Mouse (Mus musculus): Measurements from ENCODE around the gene Lsm2. TPM values are rescaled to one million over a fixed set of nuclear protein-coding genes. Genes with fewer than 3 reads are reported as not detected.
"Not testable (repeated sequence)": the region's sequence is repeated elsewhere in the genome, so short reads cannot be mapped to it uniquely, and the experiment has no call there.

Lsm2 gene
- polyA plus RNA-seq, 1 experiment from 2014 or later = 178 TPM

DNA sequence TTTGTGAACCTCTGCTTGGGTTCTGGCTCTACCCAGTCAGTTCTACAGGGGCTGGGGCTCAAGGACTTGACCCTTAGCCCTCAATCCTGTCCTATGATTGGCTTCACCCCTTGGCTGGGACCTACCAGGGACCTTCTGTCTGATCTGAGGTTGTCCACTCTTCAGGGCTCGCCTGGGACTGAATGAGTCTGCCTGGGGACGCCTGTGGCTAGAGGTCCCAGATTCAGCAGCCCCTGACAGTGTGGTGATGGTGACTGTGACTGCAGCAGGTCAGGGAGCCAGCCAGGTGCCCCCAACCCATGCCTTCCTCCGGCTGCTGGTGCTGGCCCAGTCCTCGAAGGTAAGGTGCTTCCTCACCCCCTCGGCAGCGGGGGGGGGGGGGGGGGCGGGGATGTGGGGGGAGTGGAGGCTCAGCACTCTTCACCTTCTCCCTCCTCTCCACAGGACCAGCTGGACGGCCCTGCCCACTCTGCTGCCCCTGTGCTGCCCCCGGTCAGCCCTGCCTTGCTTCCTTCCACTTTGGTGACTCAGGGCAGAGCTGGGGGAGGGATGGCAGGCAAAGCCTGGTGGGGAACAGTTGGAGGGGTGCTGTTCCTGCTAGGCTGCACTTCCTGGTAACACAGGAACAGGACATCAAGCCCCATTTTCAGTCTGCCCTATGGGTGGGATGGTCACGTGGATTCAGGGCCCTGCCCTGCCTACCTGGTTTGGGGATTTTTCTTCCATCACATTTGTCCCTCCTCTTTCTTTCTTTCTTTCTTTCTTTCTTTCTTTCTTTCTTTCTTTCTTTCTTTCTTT lies 43.2 kb downstream of the Lsm2 start:
- peak overlapping the region; percentile 45; the same call in 1 of the 2 replicates for H3K9ac ChIP-seq
- no peak overlapping the region for H3K4me2 ChIP-seq
- DNase-seq (no peak), ATAC-seq (ENCODE audit: low read depth) (no peak)
- 47% methylated on average over 7 of the region's 10 CpGs for WGBS (ENCODE audit: insufficient replicate concordance)
- H3K4me1 ChIP-seq (replicated peaks) = peaks cover 87% of the 10 kb centered on the region
- H3K27me3 ChIP-seq = no peaks in the 10 kb centered on the region
- H3K4me3 ChIP-seq (replicated peaks) = no peak overlapping the region
- H3K36me3 ChIP-seq = no peaks in the 10 kb centered on the region
- H3K9me3 ChIP-seq (replicated peaks) = no peaks in the 10 kb centered on the region
- H3K27ac ChIP-seq = no peak overlapping the region

DNA sequence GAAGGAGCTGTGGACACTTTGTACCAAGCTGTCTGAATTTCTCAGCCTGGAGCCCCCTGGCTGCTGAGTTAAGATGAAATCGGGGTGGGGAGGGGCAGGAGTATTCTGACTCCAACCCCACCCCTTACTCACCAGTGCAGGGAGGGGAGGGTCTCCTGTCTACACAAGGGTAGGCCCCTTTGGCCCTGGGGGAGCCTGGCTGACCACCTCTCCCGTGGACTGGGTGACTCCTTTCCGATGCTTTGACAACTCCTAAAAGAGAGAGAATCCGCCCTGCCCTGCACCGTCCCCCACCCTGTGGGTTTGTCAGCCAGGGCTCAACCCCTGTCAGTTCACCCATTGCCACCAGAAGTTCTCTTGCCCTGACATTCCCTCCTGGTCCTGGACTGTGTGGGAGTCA lies 44.5 kb downstream of the Lsm2 start:
- no peak overlapping the region for H3K4me3 ChIP-seq (replicated peaks)
- H3K4me2 ChIP-seq = no peak overlapping the region
- 80% methylated on average over 5 of the region's 5 CpGs for WGBS (ENCODE audit: insufficient replicate concordance)
- H3K36me3 ChIP-seq = no peaks in the 10 kb centered on the region
- H3K4me1 ChIP-seq (replicated peaks) = peaks cover 91% of the 10 kb centered on the region
- ATAC-seq (ENCODE audit: low read depth) (no peak), DNase-seq (no peak)
- no peaks in the 10 kb centered on the region for H3K27me3 ChIP-seq
- no peak overlapping the region for H3K27ac ChIP-seq
- no peak overlapping the region; the same call in 1 of the 2 replicates for H3K9ac ChIP-seq
- H3K9me3 ChIP-seq (replicated peaks) = no peaks in the 10 kb centered on the region

GRCm38 (mm10) chr17:35027277-35028068 lies 45.8 kb downstream of the Lsm2 start, which contains the start of gene Sapcd1:
TSS of gene Sapcd1 (minus strand) at chr17:35028016.
- no peak within 1 kb of the TSS for H3K4me3 ChIP-seq (replicated peaks)

DNA sequence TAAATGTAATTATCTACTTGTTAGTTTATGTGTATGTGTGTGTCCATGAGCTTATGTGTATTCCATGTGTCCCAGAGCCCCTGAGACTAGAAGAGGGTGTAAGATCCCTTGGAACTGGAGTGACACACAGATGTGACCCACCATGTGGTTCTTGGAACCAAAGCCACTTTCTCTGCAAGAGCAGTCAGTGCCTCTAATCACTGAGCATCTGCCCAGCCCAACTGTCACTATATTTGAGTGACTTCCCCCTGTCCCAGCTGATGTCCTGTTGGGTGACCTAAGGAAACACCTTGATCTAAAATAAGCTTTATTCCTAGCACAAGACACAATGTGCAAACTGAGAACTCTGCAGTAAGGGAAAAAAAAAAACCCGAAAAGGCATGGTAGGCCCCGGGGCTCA lies 46.7 kb downstream of the Lsm2 start:
- Histone ChIP-seq H3K9ac (no peak overlapping the region), H3K4me2 (no peak overlapping the region), H3K27ac (no peak overlapping the region), H3K4me3 (replicated peaks) (no peak overlapping the region), H3K9me3 (replicated peaks) (no peaks in the 10 kb centered on the region), H3K36me3 (no peaks in the 10 kb centered on the region), H3K27me3 (no peaks in the 10 kb centered on the region), H3K4me1 (replicated peaks) (peaks cover 84% of the 10 kb centered on the region)
- ATAC-seq (ENCODE audit: low read depth) (no peak), DNase-seq (no peak)
- 69% methylated on average over 2 of the region's 2 CpGs for WGBS (ENCODE audit: insufficient replicate concordance)

More at GRCm38 (mm10) chr17:35027277-35028068, 45.8 kb downstream of the Lsm2 start, which contains the start of gene Sapcd1:
- Histone ChIP-seq H3K36me3 (no peaks in the 10 kb centered on the region), H3K4me2 (no peak within 1 kb of the TSS), H3K27ac (0 out of 2 replicates have a peak within 1 kb of the TSS, but pooled peaks have one; percentile 34), H3K4me1 (replicated peaks) (peaks cover 91% of the 10 kb centered on the region), H3K9ac (0 out of 2 replicates have a peak within 1 kb of the TSS, but pooled peaks have one; percentile 24), H3K9me3 (replicated peaks) (no peaks in the 10 kb centered on the region), H3K27me3 (no peaks in the 10 kb centered on the region)
- WGBS (ENCODE audit: insufficient replicate concordance) = 50% methylated on average over 13 of the region's 13 CpGs
- DNase-seq = no peak
- ATAC-seq (ENCODE audit: low read depth) = no peak

GRCm38 (mm10) chr17:35029691-35030532 lies 48.2 kb downstream of the Lsm2 start:
- ATAC-seq (ENCODE audit: low read depth) (no peak), DNase-seq (no peak)
- Histone ChIP-seq H3K27me3 (no peaks in the 10 kb centered on the region), H3K4me2 (0 out of 2 replicates have a peak overlapping the region, but pooled peaks have one; percentile 1), H3K4me3 (replicated peaks) (no peak overlapping the region), H3K9me3 (replicated peaks) (no peaks in the 10 kb centered on the region), H3K4me1 (replicated peaks) (peaks cover 73% of the 10 kb centered on the region), H3K9ac (no peak overlapping the region), H3K36me3 (no peaks in the 10 kb centered on the region), H3K27ac (no peak overlapping the region)
- WGBS (ENCODE audit: insufficient replicate concordance) = 44% methylated on average over 19 of the region's 19 CpGs

DNA sequence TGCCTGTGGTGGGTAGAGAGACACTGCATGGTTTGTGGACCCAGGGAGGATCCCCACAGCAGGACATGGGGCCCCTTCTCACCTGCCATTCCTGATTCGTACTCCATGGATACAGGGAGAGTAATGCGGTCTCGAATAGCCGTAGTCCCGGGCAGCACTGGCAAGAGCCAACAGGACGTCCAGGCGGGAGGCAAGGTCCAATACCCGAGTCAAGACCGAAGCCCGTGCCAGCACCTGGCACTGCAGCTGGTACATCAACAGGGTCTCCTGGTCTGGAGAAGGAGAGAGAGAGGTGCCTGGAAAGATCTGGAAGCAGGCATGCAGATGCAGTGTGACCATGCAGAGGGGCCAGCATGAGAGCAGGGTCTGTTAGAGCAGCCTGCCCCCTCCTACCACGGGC lies 49.6 kb downstream of the Lsm2 start:
- no peaks in the 10 kb centered on the region for H3K36me3 ChIP-seq
- 82% methylated on average over 11 of the region's 11 CpGs for WGBS (ENCODE audit: insufficient replicate concordance)

DNA sequence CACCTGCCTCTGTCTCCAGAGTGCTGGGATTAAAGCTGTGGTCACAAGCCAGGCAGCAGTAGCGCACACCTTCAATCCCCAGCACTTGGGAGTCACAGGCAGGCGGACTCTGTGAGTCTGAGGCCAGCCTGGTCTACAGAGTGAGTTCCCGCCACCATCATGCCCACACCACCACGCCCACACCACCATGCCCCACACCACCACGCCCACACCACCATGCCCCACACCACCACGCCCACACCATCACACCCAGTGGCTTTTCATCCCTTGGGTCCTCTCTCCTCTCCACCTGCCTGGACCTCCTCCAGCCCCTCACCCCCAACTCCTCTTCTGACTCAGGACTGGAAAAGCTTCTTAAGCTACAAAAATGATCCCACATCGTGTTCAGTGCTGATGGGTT lies 50.2 kb downstream of the Lsm2 start:
- H3K27ac ChIP-seq = no peak overlapping the region
- no peaks in the 10 kb centered on the region for H3K9me3 ChIP-seq (replicated peaks)
- H3K4me2 ChIP-seq = no peak overlapping the region
- no peak overlapping the region for H3K4me3 ChIP-seq (replicated peaks)
- DNase-seq (no peak), ATAC-seq (ENCODE audit: low read depth) (no peak)
- H3K27me3 ChIP-seq = no peaks in the 10 kb centered on the region
- no peak overlapping the region for H3K9ac ChIP-seq
- no peaks in the 10 kb centered on the region for H3K36me3 ChIP-seq
- 54% methylated on average over 7 of the region's 7 CpGs for WGBS (ENCODE audit: insufficient replicate concordance)
- peaks cover 61% of the 10 kb centered on the region for H3K4me1 ChIP-seq (replicated peaks)

More for the DNA sequence above, 49.6 kb downstream of the Lsm2 start:
- no peaks in the 10 kb centered on the region for H3K27me3 ChIP-seq
- no peak overlapping the region for H3K9ac ChIP-seq
- no peak overlapping the region for H3K27ac ChIP-seq
- no peak overlapping the region for H3K4me3 ChIP-seq (replicated peaks)
- H3K9me3 ChIP-seq (replicated peaks) = no peaks in the 10 kb centered on the region
- ATAC-seq (ENCODE audit: low read depth) (no peak), DNase-seq (no peak)
- H3K4me2 ChIP-seq = no peak overlapping the region
- H3K4me1 ChIP-seq (replicated peaks) = peaks cover 62% of the 10 kb centered on the region

- Histone ChIP-seq H3K4me3 (replicated peaks) (no peak overlapping the region), H3K4me1 (replicated peaks) (peaks cover 58% of the 10 kb centered on the region), H3K27ac (no peak overlapping the region), H3K9ac (no peak overlapping the region), H3K4me2 (no peak overlapping the region), H3K9me3 (replicated peaks) (no peaks in the 10 kb centered on the region), H3K36me3 (no peaks in the 10 kb centered on the region), H3K27me3 (no peaks in the 10 kb centered on the region)
- ATAC-seq (ENCODE audit: low read depth) = no peak
- WGBS (ENCODE audit: insufficient replicate concordance) = 63% methylated on average over 8 of the region's 8 CpGs
- no peak for DNase-seq
Observed at GRCm38 (mm10) chr17:35032323-35032870, 50.7 kb downstream of the Lsm2 start.

DNA sequence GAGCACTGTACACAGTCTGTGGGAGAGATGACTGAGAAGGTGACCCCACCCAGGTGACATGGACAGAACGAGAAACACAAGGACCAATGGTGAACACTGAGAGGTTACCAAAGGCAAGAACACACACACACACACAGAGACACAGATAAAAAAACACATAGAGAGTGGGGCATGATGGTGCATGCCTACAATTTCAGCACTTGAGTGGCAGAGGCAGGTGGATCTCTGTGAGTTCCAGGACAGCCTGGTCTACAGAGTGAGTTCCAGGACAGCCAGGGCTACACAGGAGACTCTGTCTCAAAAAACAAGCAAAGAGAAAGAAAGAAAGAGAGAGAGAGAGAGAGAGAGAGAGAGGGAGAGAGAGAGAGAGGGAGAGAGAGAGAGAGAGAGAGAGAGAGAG lies 52.0 kb downstream of the Lsm2 start:
- H3K4me3 ChIP-seq (replicated peaks); DNase-seq; H3K9me3 ChIP-seq (replicated peaks); H3K27ac ChIP-seq; H3K27me3 ChIP-seq; H3K36me3 ChIP-seq; ATAC-seq (ENCODE audit: low read depth); H3K9ac ChIP-seq; H3K4me2 ChIP-seq: not testable (repeated sequence)
- H3K4me1 ChIP-seq (replicated peaks) = peaks cover 45% of the 10 kb centered on the region
- 62% methylated on average over 1 of the region's 1 CpGs for WGBS (ENCODE audit: insufficient replicate concordance)

DNA sequence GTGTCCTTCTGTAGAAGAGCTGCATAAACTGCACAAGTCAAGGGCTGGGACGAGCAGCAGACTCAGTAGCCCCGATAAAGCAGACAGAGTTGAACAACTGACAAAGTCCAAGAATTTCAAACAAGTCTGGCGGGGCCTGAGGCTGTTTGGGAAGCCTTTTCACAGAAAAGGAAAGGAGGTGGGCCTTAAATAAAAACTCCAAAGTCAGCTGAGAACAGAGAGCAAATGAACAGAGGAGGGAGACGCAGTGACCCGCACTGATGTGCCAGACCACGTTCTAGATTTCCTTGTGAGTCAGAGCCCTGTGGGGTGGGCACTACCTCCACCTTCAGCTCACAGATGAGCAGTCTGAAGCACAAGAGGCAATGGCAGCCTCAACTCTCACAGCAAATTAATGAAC lies 53.2 kb downstream of the Lsm2 start:
- DNase-seq = no peak
- Histone ChIP-seq H3K9me3 (replicated peaks) (no peaks in the 10 kb centered on the region), H3K27ac (no peak overlapping the region; the same call in 1 of the 2 replicates), H3K9ac (no peak overlapping the region; the same call in 1 of the 2 replicates), H3K4me1 (replicated peaks) (peaks cover 42% of the 10 kb centered on the region), H3K4me2 (no peak overlapping the region), H3K27me3 (no peaks in the 10 kb centered on the region), H3K4me3 (replicated peaks) (no peak overlapping the region), H3K36me3 (no peaks in the 10 kb centered on the region)
- ATAC-seq (ENCODE audit: low read depth) = no peak
- 62% methylated on average over 6 of the region's 6 CpGs for WGBS (ENCODE audit: insufficient replicate concordance)
